In the genomic region with DNA sequence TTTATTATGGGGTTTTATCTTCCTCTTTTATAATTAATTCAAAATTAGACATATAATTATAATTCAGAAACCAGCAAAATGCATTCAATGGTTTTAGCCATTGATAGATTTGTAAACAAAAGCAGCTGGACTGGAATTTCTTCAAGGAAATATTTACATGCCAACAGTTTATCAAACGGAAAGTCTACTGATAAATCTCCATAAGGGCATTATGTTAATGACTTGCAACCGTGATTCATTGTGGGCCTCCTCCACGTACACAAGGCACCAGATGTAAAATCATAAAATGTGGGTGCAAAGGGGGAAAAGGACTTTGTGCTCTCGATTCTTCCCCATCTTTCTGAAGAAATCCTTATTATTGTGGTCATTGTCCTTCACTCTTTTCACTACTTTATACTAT, we compare ENCODE assay signal across 24 mouse cellular contexts.
DNase-seq lines count a peak whose midpoint lies in the region; ATAC-seq and TF ChIP-seq lines count a peak whose summit lies in the region.
"Had no signal": no experiment of that assay in that cellular context is flagged by ENCODE, and none has a peak within 500 bp of the region (broad histone marks: within the 10 kb centered on the region; RNA-seq: fewer than 3 reads in every experiment).

No protein-coding gene starts in this region.

- H3K9ac ChIP-seq in liver, adult 2 months (ENCODE audit: low read depth, low read length): no peak overlapping the region
- H3K9ac ChIP-seq in liver, postnatal 0 days (replicated peaks): no peak overlapping the region
- no peak overlapping the region for H3K9ac ChIP-seq in lung, embryonic 15.5 days
- H3K9ac ChIP-seq in lung, postnatal 0 days (replicated peaks; ENCODE audit: low read depth): no peak overlapping the region
- no peak overlapping the region for H3K9ac ChIP-seq in midbrain, embryonic 11.5 days (ENCODE audit: low read length)
- H3K9ac ChIP-seq in midbrain, embryonic 16.5 days (ENCODE audit: low read depth, low read length): no peak overlapping the region
- H3K9ac ChIP-seq: embryonic facial prominence, embryonic 12.5 days; forebrain, embryonic 13.5 days; forebrain, embryonic 15.5 days had no signal

- H3K4me2 ChIP-seq in liver, postnatal 0 days (ENCODE audit: low read depth, low read length): no peak overlapping the region
- no peak overlapping the region for H3K4me2 ChIP-seq in lung, embryonic 15.5 days
- H3K4me2 ChIP-seq in lung, postnatal 0 days (replicated peaks; ENCODE audit: low read depth, low read length): no peak overlapping the region
- no peak overlapping the region for H3K4me2 ChIP-seq in midbrain, embryonic 11.5 days
- H3K4me2 ChIP-seq in midbrain, embryonic 16.5 days (ENCODE audit: low read length): no peak overlapping the region
- H3K4me2 ChIP-seq: embryonic facial prominence, embryonic 12.5 days; forebrain, embryonic 13.5 days; forebrain, embryonic 15.5 days had no signal

- no peak overlapping the region for H3K4me3 ChIP-seq in liver, adult 2 months (ENCODE audit: insufficient read depth, low read depth, low read length)
- no peak overlapping the region for H3K4me3 ChIP-seq in liver, postnatal 0 days (ENCODE audit: low read depth, low read length)
- H3K4me3 ChIP-seq in lung, embryonic 15.5 days: no peak overlapping the region
- no peak overlapping the region for H3K4me3 ChIP-seq in lung, postnatal 0 days (ENCODE audit: low read depth, low read length)
- no peak overlapping the region for H3K4me3 ChIP-seq in midbrain, embryonic 11.5 days (ENCODE audit: low read depth, low read length)
- H3K4me3 ChIP-seq in midbrain, embryonic 16.5 days (ENCODE audit: low read depth, low read length): no peak overlapping the region
- H3K4me3 ChIP-seq: embryonic facial prominence, embryonic 10.5 days; embryonic facial prominence, embryonic 12.5 days; forebrain, embryonic 13.5 days; forebrain, embryonic 15.5 days had no signal

- peak; percentile 8 for DNase-seq in liver, adult 2 months (ENCODE audit: extremely low read depth, low read depth, low spot score)
- no peak for DNase-seq in liver, postnatal 0 days
- DNase-seq in lung, postnatal 0 days (ENCODE audit: low spot score): no peak
- peak; percentile 80 for DNase-seq in midbrain, embryonic 11.5 days (ENCODE audit: low spot score, missing footprints)
- DNase-seq: adrenal gland, adult 8-10 months; adrenal gland, postnatal 14 days; adrenal gland, postnatal 36 days; B cell, adult 2 months; cerebellum, adult 11-12 months; cerebellum, adult 2 months; cerebellum, adult 9-10 months; cerebellum, postnatal 10 days; cerebellum, postnatal 25 days had no signal

- no peak for TF ChIP-seq CTCF in liver, adult 2 months (IDR thresholded peaks at IDR 0.05; ENCODE audit: low read depth, low read length)
- no peak for TF ChIP-seq CTCF in liver, postnatal 0 days (IDR thresholded peaks at IDR 0.05; ENCODE audit: low read depth)
- no peak for TF ChIP-seq CTCF in lung, postnatal 0 days (IDR thresholded peaks at IDR 0.05)

- no peaks in the 10 kb centered on the region for H3K27me3 ChIP-seq in liver, adult 2 months (ENCODE audit: control insufficient read depth, insufficient read depth, low read length)
- H3K27me3 ChIP-seq in liver, postnatal 0 days (ENCODE audit: insufficient read depth, low read length): no peaks in the 10 kb centered on the region
- no peaks in the 10 kb centered on the region for H3K27me3 ChIP-seq in lung, embryonic 15.5 days
- no peaks in the 10 kb centered on the region for H3K27me3 ChIP-seq in lung, postnatal 0 days (replicated peaks; ENCODE audit: insufficient read depth, low read length)
- H3K27me3 ChIP-seq in midbrain, embryonic 11.5 days (ENCODE audit: control insufficient read depth, insufficient read depth, low read length): no peaks in the 10 kb centered on the region
- no peaks in the 10 kb centered on the region for H3K27me3 ChIP-seq in midbrain, embryonic 16.5 days (ENCODE audit: control insufficient read depth, insufficient read depth, low read depth, low read length)
- H3K27me3 ChIP-seq: CH12.LX; embryonic facial prominence, embryonic 12.5 days; forebrain, embryonic 13.5 days; forebrain, embryonic 15.5 days; Patski had no signal

- no peaks in the 10 kb centered on the region for H3K79me2 ChIP-seq in liver, adult 2 months (ENCODE audit: control insufficient read depth, insufficient read depth, low read length)

- no peaks in the 10 kb centered on the region for H3K9me3 ChIP-seq in liver, postnatal 0 days (ENCODE audit: low read length)
- H3K9me3 ChIP-seq in lung, embryonic 15.5 days: no peaks in the 10 kb centered on the region
- H3K9me3 ChIP-seq in lung, postnatal 0 days (ENCODE audit: low read length): no peaks in the 10 kb centered on the region
- no peaks in the 10 kb centered on the region for H3K9me3 ChIP-seq in midbrain, embryonic 11.5 days (ENCODE audit: control insufficient read depth, low read length)
- H3K9me3 ChIP-seq in midbrain, embryonic 16.5 days (replicated peaks; ENCODE audit: control insufficient read depth, low read length, poor library complexity, severe bottlenecking): no peaks in the 10 kb centered on the region
- H3K9me3 ChIP-seq: embryonic facial prominence, embryonic 10.5 days; embryonic facial prominence, embryonic 12.5 days; forebrain, embryonic 13.5 days; forebrain, embryonic 15.5 days had no signal

- ATAC-seq in liver, postnatal 0 days: no peak
- peak; percentile 59; the same call in 1 of the 2 replicates for ATAC-seq in lung, embryonic 15.5 days (ENCODE audit: borderline replicate concordance, extremely low read depth, low FRiP score, low TSS enrichment)
- no peak for ATAC-seq in lung, postnatal 0 days
- no peak for ATAC-seq in midbrain, embryonic 11.5 days (ENCODE audit: low FRiP score)
- ATAC-seq in midbrain, embryonic 16.5 days: no peak
- ATAC-seq: activated CD4-positive, CD25-positive, alpha-beta regulatory T cell, adult 4 months; CD4-positive, CD25-positive, alpha-beta regulatory T cell, adult 4 months; forebrain, embryonic 13.5 days; forebrain, embryonic 15.5 days; Patski had no signal

- H3K27ac ChIP-seq in liver, adult 2 months (replicated peaks; ENCODE audit: insufficient read depth, low read depth, low read length): no peak overlapping the region
- no peak overlapping the region for H3K27ac ChIP-seq in liver, postnatal 0 days (ENCODE audit: low read depth)
- H3K27ac ChIP-seq in lung, embryonic 15.5 days: no peak overlapping the region
- H3K27ac ChIP-seq in lung, postnatal 0 days (ENCODE audit: low read length): no peak overlapping the region
- no peak overlapping the region for H3K27ac ChIP-seq in midbrain, embryonic 11.5 days (ENCODE audit: low read depth, low read length)
- H3K27ac ChIP-seq in midbrain, embryonic 16.5 days (ENCODE audit: low read length): no peak overlapping the region
- H3K27ac ChIP-seq: embryonic facial prominence, embryonic 10.5 days; embryonic facial prominence, embryonic 12.5 days; forebrain, embryonic 13.5 days; forebrain, embryonic 15.5 days had no signal

- H3K36me3 ChIP-seq in liver, adult 2 months (ENCODE audit: control insufficient read depth, insufficient read depth, low read length): no peaks in the 10 kb centered on the region
- H3K36me3 ChIP-seq in liver, postnatal 0 days (replicated peaks; ENCODE audit: insufficient read depth, low read length): no peaks in the 10 kb centered on the region
- H3K36me3 ChIP-seq in lung, embryonic 15.5 days: no peaks in the 10 kb centered on the region
- no peaks in the 10 kb centered on the region for H3K36me3 ChIP-seq in lung, postnatal 0 days (ENCODE audit: insufficient read depth, low read length)
- no peaks in the 10 kb centered on the region for H3K36me3 ChIP-seq in midbrain, embryonic 11.5 days (ENCODE audit: control insufficient read depth, insufficient read depth, low read length)
- H3K36me3 ChIP-seq in midbrain, embryonic 16.5 days (ENCODE audit: control insufficient read depth, insufficient read depth, low read length): no peaks in the 10 kb centered on the region
- H3K36me3 ChIP-seq: embryonic facial prominence, embryonic 10.5 days; embryonic facial prominence, embryonic 12.5 days; forebrain, embryonic 15.5 days; G1E had no signal

- no peak for TF ChIP-seq POLR2A in liver, adult 2 months (IDR thresholded peaks at IDR 0.05; ENCODE audit: extremely low read depth, insufficient read depth, low read length)

- H3K4me1 ChIP-seq in liver, adult 2 months (ENCODE audit: control insufficient read depth, insufficient read depth, low read length): no peaks in the 10 kb centered on the region
- no peaks in the 10 kb centered on the region for H3K4me1 ChIP-seq in liver, postnatal 0 days (ENCODE audit: insufficient read depth)
- no peaks in the 10 kb centered on the region for H3K4me1 ChIP-seq in lung, embryonic 15.5 days
- no peaks in the 10 kb centered on the region for H3K4me1 ChIP-seq in lung, postnatal 0 days (ENCODE audit: insufficient read depth, low read depth, low read length)
- no peaks in the 10 kb centered on the region for H3K4me1 ChIP-seq in midbrain, embryonic 11.5 days (ENCODE audit: control insufficient read depth, insufficient read depth, low read length)
- H3K4me1 ChIP-seq in midbrain, embryonic 16.5 days (ENCODE audit: control insufficient read depth, insufficient read depth, low read length): no peaks in the 10 kb centered on the region
- H3K4me1 ChIP-seq: embryonic facial prominence, embryonic 10.5 days; embryonic facial prominence, embryonic 12.5 days; forebrain, embryonic 13.5 days; forebrain, embryonic 15.5 days had no signal

- TF ChIP-seq EP300 in liver, postnatal 0 days (IDR thresholded peaks at IDR 0.05; ENCODE audit: low read depth): no peak
- TF ChIP-seq EP300 in lung, postnatal 0 days (IDR thresholded peaks at IDR 0.05): no peak

- WGBS in liver, adult 2 months: 65% methylated on average over 4 of the region's 4 CpGs
- 72% methylated on average over 4 of the region's 4 CpGs for WGBS in liver, postnatal 0 days (ENCODE audit: insufficient replicate concordance)
- WGBS in lung, embryonic 15.5 days: 39% methylated on average over 4 of the region's 4 CpGs
- 35% methylated on average over 4 of the region's 4 CpGs for WGBS in lung, postnatal 0 days
- 60% methylated on average over 4 of the region's 4 CpGs for WGBS in midbrain, embryonic 11.5 days
- WGBS in midbrain, embryonic 16.5 days: 43% methylated on average over 4 of the region's 4 CpGs

Comparison
In these comparisons a context has a peak if more than half of its experiments do, and no peak if none do; other contexts are left out.
1. DNase-seq: peak in liver, adult 2 months (single experiment) and midbrain, embryonic 11.5 days (single experiment); none in liver, postnatal 0 days (single experiment) and lung, postnatal 0 days (single experiment).